Mouse (Mus musculus): Measurements from ENCODE around the gene Otulin. TPM values are rescaled to one million over a fixed set of nuclear protein-coding genes. Genes with fewer than 3 reads are reported as not detected.

The Otulin gene
- polyA plus RNA-seq, 1 experiment = 36.9 TPM

- Histone ChIP-seq H3K4me3 (no peak overlapping the region), H3ac (ENCODE audit: control insufficient read depth, insufficient read length) (no peak overlapping the region), H3K79me2 (ENCODE audit: control insufficient read depth, insufficient read depth) (no peaks in the 10 kb centered on the region), H3K36me3 (ENCODE audit: control insufficient read depth, insufficient read depth) (peaks cover 73% of the 10 kb centered on the region), H3K27me3 (ENCODE audit: control insufficient read depth, insufficient read depth, insufficient read length) (no peaks in the 10 kb centered on the region), H3K4me2 (ENCODE audit: low read depth) (no peak overlapping the region)
- peak in 1 of 3 experiments; percentile 14 for TF ChIP-seq MYOD1 (IDR thresholded peaks at IDR 0.05; ENCODE audit: control insufficient read depth in 1 of 3, insufficient read length in 2 of 3, low read depth in 2 of 3)
- TF ChIP-seq MAX (IDR thresholded peaks at IDR 0.05; ENCODE audit: low read depth) = no peak
- TF ChIP-seq REST (IDR thresholded peaks at IDR 0.05; ENCODE audit: insufficient read depth, insufficient read length) = no peak
Measured at GRCm38 (mm10) chr15:27568371-27568770, 62.1 kb downstream of the Otulin start.

- TF ChIP-seq MAX (IDR thresholded peaks at IDR 0.05; ENCODE audit: low read depth) = no peak
- TF ChIP-seq TCF3 (IDR thresholded peaks at IDR 0.05; ENCODE audit: insufficient read length, low read depth) = no peak
- TF ChIP-seq MYOD1 (IDR thresholded peaks at IDR 0.05; ENCODE audit: control insufficient read depth in 1 of 3, insufficient read length in 2 of 3, low read depth in 2 of 3) = no peak
- TF ChIP-seq MYOG (IDR thresholded peaks at IDR 0.05; ENCODE audit: control insufficient read depth in 1 of 3, insufficient read depth in 1 of 3, insufficient read length in 2 of 3, low read depth in 2 of 3) = no peak
- TF ChIP-seq CEBPB (IDR thresholded peaks at IDR 0.05; ENCODE audit: insufficient read depth, poor library complexity, severe bottlenecking) = no peak
- no peak for TF ChIP-seq POLR2A (IDR thresholded peaks at IDR 0.05; ENCODE audit: insufficient read length, low read depth)
- TF ChIP-seq E2F4 (IDR thresholded peaks at IDR 0.05; ENCODE audit: insufficient read depth) = no peak
- TF ChIP-seq POLR2AphosphoS2 (IDR thresholded peaks at IDR 0.05; ENCODE audit: insufficient read length, low read depth) = no peak
- TF ChIP-seq TCF12 (IDR thresholded peaks at IDR 0.05; ENCODE audit: insufficient read depth, poor library complexity, severe bottlenecking) = no peak
- no peak for TF ChIP-seq REST (IDR thresholded peaks at IDR 0.05; ENCODE audit: insufficient read depth, insufficient read length)
- TF ChIP-seq SRF (IDR thresholded peaks at IDR 0.05; ENCODE audit: control insufficient read depth, insufficient read length, low read depth) = no peak
- no peak for TF ChIP-seq USF1 (IDR thresholded peaks at IDR 0.05; ENCODE audit: low read depth)
- Histone ChIP-seq H3K4me2 (ENCODE audit: low read depth) (no peak overlapping the region), H3K36me3 (ENCODE audit: control insufficient read depth, insufficient read depth) (peaks cover 63% of the 10 kb centered on the region), H3ac (ENCODE audit: control insufficient read depth, insufficient read length) (no peak overlapping the region), H3K79me2 (ENCODE audit: control insufficient read depth, insufficient read depth) (no peaks in the 10 kb centered on the region), H3K27me3 (ENCODE audit: control insufficient read depth, insufficient read depth, insufficient read length) (no peaks in the 10 kb centered on the region), H3K4me3 (no peak overlapping the region)
Measured at GRCm38 (mm10) chr15:27567356-27567755, 63.1 kb downstream of the Otulin start.

GRCm38 (mm10) chr15:27565626-27566185 is 64.8 kb downstream of the Otulin start:
- Histone ChIP-seq H3K79me2 (ENCODE audit: control insufficient read depth, insufficient read depth) (no peaks in the 10 kb centered on the region), H3K27me3 (ENCODE audit: control insufficient read depth, insufficient read depth, insufficient read length) (no peaks in the 10 kb centered on the region), H3K4me2 (ENCODE audit: low read depth) (no peak overlapping the region), H3K4me3 (no peak overlapping the region), H3K36me3 (ENCODE audit: control insufficient read depth, insufficient read depth) (peaks cover 57% of the 10 kb centered on the region), H3ac (ENCODE audit: control insufficient read depth, insufficient read length) (no peak overlapping the region)
- TF ChIP-seq TCF3 (IDR thresholded peaks at IDR 0.05; ENCODE audit: insufficient read length, low read depth) (no peak), MYOD1 (IDR thresholded peaks at IDR 0.05; ENCODE audit: control insufficient read depth in 1 of 3, insufficient read length in 2 of 3, low read depth in 2 of 3) (no peak), MYOG (IDR thresholded peaks at IDR 0.05; ENCODE audit: control insufficient read depth in 1 of 3, insufficient read depth in 1 of 3, insufficient read length in 2 of 3, low read depth in 2 of 3) (no peak), POLR2A (IDR thresholded peaks at IDR 0.05; ENCODE audit: insufficient read length, low read depth) (no peak), E2F4 (IDR thresholded peaks at IDR 0.05; ENCODE audit: insufficient read depth) (no peak), SRF (IDR thresholded peaks at IDR 0.05; ENCODE audit: control insufficient read depth, insufficient read length, low read depth) (no peak), MAX (IDR thresholded peaks at IDR 0.05; ENCODE audit: low read depth) (no peak), POLR2AphosphoS2 (IDR thresholded peaks at IDR 0.05; ENCODE audit: insufficient read length, low read depth) (no peak), REST (IDR thresholded peaks at IDR 0.05; ENCODE audit: insufficient read depth, insufficient read length) (no peak), CEBPB (IDR thresholded peaks at IDR 0.05; ENCODE audit: insufficient read depth, poor library complexity, severe bottlenecking) (no peak), TCF12 (IDR thresholded peaks at IDR 0.05; ENCODE audit: insufficient read depth, poor library complexity, severe bottlenecking) (no peak), USF1 (IDR thresholded peaks at IDR 0.05; ENCODE audit: low read depth) (no peak)

- no peak overlapping the region for H3K4me2 ChIP-seq (ENCODE audit: low read depth)
- H3ac ChIP-seq (ENCODE audit: control insufficient read depth, insufficient read length) = no peak overlapping the region
- peaks cover 63% of the 10 kb centered on the region for H3K36me3 ChIP-seq (ENCODE audit: control insufficient read depth, insufficient read depth)
- H3K27me3 ChIP-seq (ENCODE audit: control insufficient read depth, insufficient read depth, insufficient read length) = no peaks in the 10 kb centered on the region
- no peak for TF ChIP-seq USF1 (IDR thresholded peaks at IDR 0.05; ENCODE audit: low read depth)
- peak; percentile 84 for TF ChIP-seq CEBPB (IDR thresholded peaks at IDR 0.05; ENCODE audit: insufficient read depth, poor library complexity, severe bottlenecking)
- H3K79me2 ChIP-seq (ENCODE audit: control insufficient read depth, insufficient read depth) = no peaks in the 10 kb centered on the region
- no peak overlapping the region for H3K4me3 ChIP-seq
Measured at GRCm38 (mm10) chr15:27564106-27565100, 66.1 kb downstream of the Otulin start.

GRCm38 (mm10) chr15:27560315-27560714 is 70.2 kb downstream of the Otulin start:
- no peak overlapping the region for H3K4me3 ChIP-seq
- TF ChIP-seq TCF3 (IDR thresholded peaks at IDR 0.05; ENCODE audit: insufficient read length, low read depth) = no peak
- TF ChIP-seq MYOD1 (IDR thresholded peaks at IDR 0.05; ENCODE audit: control insufficient read depth in 1 of 3, insufficient read length in 2 of 3, low read depth in 2 of 3) = no peak
- no peak for TF ChIP-seq POLR2AphosphoS2 (IDR thresholded peaks at IDR 0.05; ENCODE audit: insufficient read length, low read depth)

More at GRCm38 (mm10) chr15:27560315-27560714, 70.2 kb downstream of the Otulin start:
- Histone ChIP-seq H3K4me2 (ENCODE audit: low read depth) (no peak overlapping the region), H3ac (ENCODE audit: control insufficient read depth, insufficient read length) (no peak overlapping the region), H3K27me3 (ENCODE audit: control insufficient read depth, insufficient read depth, insufficient read length) (no peaks in the 10 kb centered on the region), H3K36me3 (ENCODE audit: control insufficient read depth, insufficient read depth) (peaks cover 58% of the 10 kb centered on the region), H3K79me2 (ENCODE audit: control insufficient read depth, insufficient read depth) (no peaks in the 10 kb centered on the region)

All from myocyte (in vitro differentiated cells).